Mouse (Mus musculus) left cerebral cortex, postnatal 10 days (tissue): ENCODE data around the gene Lmx1a. TPM values are rescaled to one million over a fixed set of nuclear protein-coding genes. Genes with fewer than 3 reads are reported as not detected.

Experiments used
- DNase-seq, 2 experiments: peaks; one replicate each; pipeline ENCODE4 v3.0.0; 2021 to 2022; ENCODE audit warnings: low spot score in 2 of 2, mixed read lengths in 1 of 2; ENCODE audit errors: extremely low spot score in 1 of 2
- intact Hi-C: fragments of 180-260 bp; cut with DNase I; formaldehyde crosslinking; loops from one replicate; pipeline ENCODE4 v1.15.1; 2025
- total RNA-seq, 2 experiments: library from RNA; stranded (reverse); gene quantifications; 2 replicates each; pipeline ENCODE4 v1.2.3; 2021

Lmx1a gene
- total RNA-seq, 2 experiments from 2014 or later, result not detected

DNA sequence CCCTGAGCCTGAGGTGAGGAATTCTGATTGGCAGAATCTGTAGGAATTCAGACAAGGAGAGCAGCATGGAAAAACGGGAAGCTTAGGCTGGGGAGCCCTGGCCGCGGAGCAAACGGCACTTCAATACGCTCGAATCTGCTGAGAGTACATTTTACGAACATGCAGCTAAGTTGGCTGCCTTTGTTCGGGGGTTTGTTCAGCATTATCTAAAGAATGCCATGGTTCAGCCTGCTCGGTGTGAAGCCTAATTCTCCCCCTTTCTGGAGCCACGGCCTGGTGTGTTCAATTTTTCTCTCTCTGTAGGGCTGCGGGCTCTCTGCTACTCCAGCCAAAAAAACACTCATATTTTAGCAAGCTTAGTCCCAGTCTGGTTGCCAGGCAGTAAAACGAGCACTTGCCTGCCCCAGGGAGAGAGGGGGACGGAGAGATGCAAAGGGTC lies 72.8 kb downstream of the Lmx1a start:
- DNase-seq, result no peak
- intact Hi-C loops, result no loop called here

GRCm38 (mm10) chr1:167766619-167767018 lies 77.6 kb downstream of the Lmx1a start:
- intact Hi-C loops, result no loop called here
- DNase-seq, result no peak

DNA sequence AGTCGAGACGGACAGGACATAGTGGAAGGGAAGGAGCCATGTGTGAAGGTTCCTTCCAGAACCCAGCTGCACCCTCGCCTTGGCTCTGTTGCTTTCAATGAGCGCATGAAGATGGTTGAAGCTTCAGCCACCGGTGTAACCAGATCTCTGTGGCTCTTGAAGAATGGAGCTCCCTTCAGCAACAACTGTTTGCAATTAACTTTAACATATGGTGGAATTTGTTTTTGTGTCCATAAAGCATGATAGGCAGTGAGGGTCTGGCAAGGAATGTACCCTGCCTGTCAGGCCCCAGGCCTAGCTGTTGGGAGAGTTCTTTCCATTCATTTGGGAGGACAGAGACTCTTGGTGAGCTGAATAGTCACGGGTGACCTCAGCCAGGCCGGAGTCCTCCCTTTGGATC lies 81.4 kb downstream of the Lmx1a start:
- no peak for DNase-seq
- intact Hi-C loops, result no loop called here

DNA sequence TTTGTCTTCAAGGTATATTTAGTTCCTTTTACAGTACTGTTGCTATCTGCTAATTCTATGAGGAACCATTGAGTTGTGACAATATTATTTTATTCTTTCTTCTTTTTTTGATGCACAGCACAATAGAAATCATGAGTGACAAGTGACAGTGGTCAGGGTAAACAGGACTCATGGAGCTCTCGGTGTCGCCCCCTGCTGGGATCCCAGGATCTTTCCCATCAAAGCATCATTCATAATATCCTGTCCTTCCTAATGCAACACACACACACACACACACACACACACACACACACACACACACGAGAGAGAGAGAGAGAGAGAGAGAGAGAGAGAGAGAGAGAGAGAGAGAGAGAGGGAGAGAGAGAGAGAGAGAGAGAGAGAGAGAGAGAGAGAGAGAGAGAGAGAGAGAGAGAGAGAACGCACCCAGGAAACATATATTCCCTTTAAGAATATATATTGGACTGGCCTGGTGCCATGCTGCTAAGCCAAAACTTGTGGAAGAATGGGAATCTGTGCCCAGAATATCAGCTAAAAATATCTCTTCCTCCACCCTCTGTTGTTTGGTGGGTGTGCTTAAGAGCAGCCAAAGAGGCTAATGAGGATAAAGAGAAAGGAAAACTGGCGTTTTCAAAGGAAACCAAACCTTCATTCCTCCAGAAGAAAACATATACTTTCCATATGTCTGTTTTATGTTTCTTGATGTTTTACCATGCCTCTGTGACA lies 90.9 kb downstream of the Lmx1a start:
- intact Hi-C loops, result no loop called here
- peak; percentile 47 to 57 for DNase-seq

GRCm38 (mm10) chr1:167781787-167782484 lies 92.9 kb downstream of the Lmx1a start:
- intact Hi-C loops, result no loop called here
- DNase-seq, result peak in 1 of 2 experiments; percentile 66

DNA sequence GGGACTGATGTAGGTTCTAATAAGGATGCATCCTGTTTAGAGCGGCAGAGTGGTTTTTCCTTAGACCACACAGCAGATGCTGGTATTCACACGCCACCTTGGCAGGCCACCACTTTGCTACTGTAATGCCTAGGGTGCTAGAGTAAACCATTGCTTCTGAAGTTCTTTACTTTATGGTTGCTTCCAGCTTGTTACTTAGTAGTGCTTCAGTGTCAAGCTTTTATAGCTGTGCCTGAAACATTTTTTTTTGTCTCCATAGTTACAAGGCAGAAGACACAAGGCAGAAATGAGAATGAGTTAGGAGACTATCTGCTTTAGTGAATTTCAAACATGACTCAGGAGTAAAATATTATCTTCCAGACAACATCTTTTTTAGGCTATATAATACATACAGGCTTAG lies 95.0 kb downstream of the Lmx1a start:
- DNase-seq, result no peak

DNA sequence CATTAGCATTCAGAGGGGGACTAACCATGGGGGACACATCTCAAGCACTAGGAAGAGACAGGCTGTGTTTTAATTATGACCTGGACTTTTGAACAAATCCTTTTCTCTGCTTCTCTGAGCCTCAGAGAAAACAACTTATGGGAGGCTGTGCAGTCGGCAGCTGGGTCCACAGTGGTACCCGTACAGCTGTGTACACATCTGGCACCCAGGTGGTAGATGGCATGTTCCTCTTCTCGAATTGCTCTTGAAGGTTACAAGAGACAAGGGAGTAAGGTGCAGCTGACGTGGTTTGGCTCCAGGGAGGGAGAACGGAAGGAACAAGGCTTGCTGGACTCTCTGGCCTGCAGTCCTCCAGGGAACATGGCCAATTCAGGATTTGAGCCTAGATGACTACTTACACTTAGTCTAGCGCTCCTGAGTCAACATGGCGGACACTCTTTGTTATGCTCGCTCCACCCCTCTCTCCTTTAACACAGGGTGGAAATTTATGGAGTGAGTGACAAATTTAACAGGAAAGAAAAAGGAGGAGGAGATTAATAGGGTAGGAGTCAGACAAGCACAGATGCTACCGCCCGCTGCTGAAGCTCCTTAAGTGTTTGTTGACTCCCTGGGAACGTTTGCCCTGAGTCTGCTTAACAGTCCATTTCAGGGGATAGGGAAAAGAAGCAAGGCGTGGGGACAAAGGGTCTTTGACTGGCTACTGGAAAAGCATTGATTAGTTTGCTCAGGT lies 99.8 kb downstream of the Lmx1a start:
- intact Hi-C loops, result no loop called here
- DNase-seq, result no peak

More for the DNA sequence above, 95.0 kb downstream of the Lmx1a start:
- intact Hi-C loops, result no loop called here

DNA sequence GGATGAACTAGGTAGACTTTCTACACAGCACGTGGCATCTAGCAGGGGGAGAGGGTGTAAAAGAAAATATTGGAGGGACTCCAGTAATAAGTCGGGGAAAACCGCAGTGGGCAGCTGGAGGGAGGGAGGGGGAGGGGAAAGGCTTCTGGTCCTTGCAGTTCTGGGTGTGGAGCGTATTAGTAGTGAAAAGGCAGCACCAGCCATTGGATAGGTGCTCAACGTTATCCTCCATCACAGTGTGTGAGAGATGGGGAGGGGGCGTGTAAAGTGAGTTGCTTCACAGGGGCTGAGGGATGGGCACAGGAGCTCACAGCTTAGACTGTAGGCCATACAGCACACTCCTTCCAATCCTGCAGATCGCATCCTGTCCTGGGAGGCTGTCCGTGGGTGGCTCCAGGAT lies 100.4 kb downstream of the Lmx1a start:
- intact Hi-C loops, result no loop called here
- DNase-seq, result no peak

DNA sequence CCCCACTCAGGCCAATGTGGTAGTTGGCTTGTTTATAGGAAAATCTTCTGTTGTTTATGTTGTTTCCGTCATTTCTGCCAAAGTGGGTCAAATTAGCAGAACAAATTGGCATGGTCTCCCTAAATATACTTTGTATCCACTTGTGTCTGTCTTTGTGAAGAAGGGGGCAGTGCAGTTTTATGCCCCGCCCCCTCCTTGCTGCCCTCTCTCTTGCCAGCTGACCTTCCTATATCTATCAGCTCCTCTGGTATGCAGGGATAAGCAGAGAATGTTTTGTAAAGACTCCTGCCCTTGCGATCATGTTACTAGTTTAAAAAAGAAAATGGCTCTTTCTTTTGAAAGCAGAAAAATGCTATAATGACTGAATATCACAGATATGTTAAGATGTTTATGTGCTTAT lies 101.7 kb downstream of the Lmx1a start:
- no peak for DNase-seq
- intact Hi-C loops, result no loop called here

GRCm38 (mm10) chr1:167791221-167791620 lies 102.2 kb downstream of the Lmx1a start:
- intact Hi-C loops, result no loop called here
- no peak for DNase-seq

GRCm38 (mm10) chr1:167801923-167802322 lies 112.9 kb downstream of the Lmx1a start:
- intact Hi-C loops, result no loop called here
- peak in 1 of 2 experiments; percentile 46 for DNase-seq

DNA sequence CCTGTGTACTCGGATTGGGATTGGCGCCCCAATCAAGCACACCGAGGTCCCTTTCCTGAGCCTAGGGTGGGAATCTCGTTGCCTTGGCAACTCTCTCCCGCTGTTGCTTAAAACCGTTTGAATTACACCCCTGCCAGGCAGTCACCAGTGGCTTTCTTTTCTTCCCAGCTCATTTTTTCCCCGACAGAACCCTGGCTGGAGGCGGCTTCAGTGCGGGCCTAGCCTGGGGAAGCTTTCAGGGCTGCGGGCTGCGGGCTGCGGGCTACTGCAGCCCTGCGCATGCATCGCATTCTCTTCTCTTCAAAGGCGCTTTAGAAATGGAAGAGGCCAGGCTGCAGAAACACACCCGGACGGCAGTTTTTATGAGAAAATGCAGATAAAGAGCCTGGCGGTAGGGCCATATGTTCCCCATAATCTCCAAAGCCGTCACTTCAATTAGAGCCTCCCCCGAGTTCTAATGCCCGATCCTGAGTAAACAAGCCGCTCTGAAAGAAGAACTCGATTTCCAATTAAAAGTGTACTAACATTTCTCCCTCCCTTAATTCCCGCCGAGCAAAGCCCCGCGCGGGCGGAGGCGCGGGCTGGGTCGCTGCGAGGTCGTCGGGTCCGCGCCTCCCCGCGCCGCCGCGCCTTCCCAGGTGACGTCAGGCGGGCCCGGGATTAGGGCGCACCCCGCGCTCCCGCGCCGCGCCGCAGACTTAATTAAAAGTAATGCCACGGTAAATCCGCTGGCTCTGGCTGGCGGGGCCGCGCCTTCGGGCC lies 113.7 kb downstream of the Lmx1a start:
- peak; percentile 40 to 43 for DNase-seq
- intact Hi-C loops, result no loop called here

DNA sequence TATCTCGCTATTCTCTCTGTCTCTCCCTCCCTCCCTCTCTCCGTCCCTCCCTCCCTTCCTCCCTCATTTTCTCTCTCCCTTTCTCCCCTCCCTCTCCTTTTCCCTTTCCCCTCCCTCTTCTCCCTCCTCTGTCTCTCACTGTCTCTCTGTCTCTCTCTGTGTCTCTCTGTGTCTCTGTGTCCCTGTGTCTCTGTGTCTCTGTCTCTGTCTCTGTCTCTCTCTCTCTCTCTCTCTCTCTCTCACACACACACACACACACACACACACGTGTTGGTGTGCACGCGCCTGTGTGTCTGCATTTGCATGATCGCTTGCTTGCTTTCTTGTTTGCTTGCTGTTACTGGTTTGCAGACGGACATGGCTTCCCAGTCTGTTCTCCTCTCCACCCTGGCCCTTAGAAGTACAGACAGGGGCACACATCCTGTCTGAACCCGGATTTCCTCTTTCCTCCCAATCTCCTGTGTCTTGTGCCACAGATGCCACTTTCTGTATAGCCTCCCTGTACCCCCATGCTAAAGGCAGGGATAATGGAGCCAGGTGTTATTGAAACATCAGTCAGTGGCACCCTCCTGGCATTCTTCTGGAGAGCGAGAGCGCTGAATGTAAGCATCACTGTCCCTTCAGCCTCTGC lies 114.4 kb downstream of the Lmx1a start:
- intact Hi-C loops, result no loop called here
- no peak for DNase-seq

DNA sequence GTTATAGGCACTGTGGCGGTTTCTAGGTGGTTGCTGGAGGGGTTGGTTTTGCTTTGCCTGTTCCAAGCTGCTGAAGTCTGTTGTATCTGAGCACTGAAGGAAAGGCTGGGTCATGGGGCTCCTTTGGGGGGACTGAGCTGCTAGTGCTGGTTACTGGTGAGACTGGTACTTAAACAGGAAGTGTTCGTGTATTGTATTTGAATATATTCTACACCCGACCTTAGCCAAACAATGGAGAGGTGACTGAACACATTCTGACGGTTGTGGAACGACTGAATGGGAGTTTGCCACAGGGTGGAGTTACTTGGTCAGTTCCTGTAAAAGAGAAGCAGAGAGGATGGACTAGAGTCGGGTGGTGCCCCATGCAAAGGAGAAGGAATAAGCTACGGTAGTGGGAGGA lies 115.8 kb downstream of the Lmx1a start:
- no peak for DNase-seq
- intact Hi-C loops, result no loop called here

- intact Hi-C loops, result no loop called here
- DNase-seq, result no peak
These were observed 122.1 kb downstream of the Lmx1a start for GRCm38 (mm10) chr1:167811141-167811540.

GRCm38 (mm10) chr1:167815166-167815565 lies 126.1 kb downstream of the Lmx1a start:
- no peak for DNase-seq
- intact Hi-C loops, result no loop called here

DNA sequence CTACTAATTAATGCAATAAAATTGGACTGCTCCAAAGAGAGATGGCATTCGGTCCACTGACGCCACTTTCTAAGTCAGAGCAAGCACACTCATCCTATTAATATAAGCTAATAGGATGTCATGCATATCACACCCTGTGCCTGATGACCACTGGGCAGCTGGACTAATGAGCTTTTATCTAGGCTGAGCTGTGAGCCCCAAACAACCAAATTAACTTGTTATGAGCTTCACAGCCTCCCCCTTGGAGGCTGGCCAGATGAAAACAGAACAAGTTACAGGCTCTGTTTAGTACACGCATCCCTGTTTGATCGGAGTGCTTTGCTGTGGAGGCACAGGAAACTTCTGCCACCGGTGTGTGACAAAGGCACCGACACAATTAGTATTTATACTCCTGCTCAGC lies 128.0 kb downstream of the Lmx1a start:
- no peak for DNase-seq
- intact Hi-C loops, result no loop called here

GRCm38 (mm10) chr1:167817616-167818015 lies 128.6 kb downstream of the Lmx1a start:
- intact Hi-C loops, result no loop called here
- DNase-seq, result no peak

GRCm38 (mm10) chr1:167820031-167820430 lies 131.0 kb downstream of the Lmx1a start:
- no peak for DNase-seq
- intact Hi-C loops, result no loop called here
